Mouse (Mus musculus): ENCODE results near the gene Ccdc33.

DNA sequence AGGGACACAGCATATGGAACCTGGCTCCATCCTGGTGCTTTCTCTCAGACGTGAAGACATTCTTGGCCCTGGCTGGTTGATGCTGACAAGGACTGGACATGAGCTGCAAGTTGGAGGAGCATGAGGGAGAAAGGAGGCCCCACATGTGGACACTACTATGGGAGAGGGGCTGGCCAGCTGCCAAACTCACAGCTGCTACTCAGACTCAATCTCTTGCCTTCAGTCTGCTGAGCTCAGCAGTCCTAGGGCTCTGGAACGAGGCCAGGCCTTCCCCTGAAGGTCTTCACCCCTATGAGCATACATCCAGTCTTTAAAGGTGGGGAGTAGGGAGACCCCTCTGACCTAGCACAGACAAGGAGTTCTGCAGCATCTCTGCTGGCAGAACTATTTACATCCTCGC is 36.7 kb upstream of the Ccdc33 start:
- no peak for TF ChIP-seq CTCF (conservative IDR thresholded peaks at IDR 0.05 in 1 of 2, IDR thresholded peaks at IDR 0.05 in 1 of 2; ENCODE audit: low read depth in 2 of 2, low read length in 2 of 2)
- TF ChIP-seq HCFC1 (IDR thresholded peaks at IDR 0.05; ENCODE audit: low read depth, low read length), result no peak
- TF ChIP-seq POLR2A (IDR thresholded peaks at IDR 0.05; ENCODE audit: low read depth, low read length), result no peak
- TF ChIP-seq USF1 (IDR thresholded peaks at IDR 0.05; ENCODE audit: low read depth, low read length), result no peak

All from CH12.LX (cell line).